Mouse (Mus musculus) retina, embryonic 14.5 days (tissue): Measurements from ENCODE around the gene Pik3r2.

Source experiments
- DNase-seq: peaks from one replicate; pipeline ENCODE4 v3.0.0-alpha.2; 2015; ENCODE audit warnings: low spot score

Gene Pik3r2

GRCm38 (mm10) chr8:70801156-70801555, 24.6 kb upstream of the Pik3r2 start:
- DNase-seq: no peak

DNA sequence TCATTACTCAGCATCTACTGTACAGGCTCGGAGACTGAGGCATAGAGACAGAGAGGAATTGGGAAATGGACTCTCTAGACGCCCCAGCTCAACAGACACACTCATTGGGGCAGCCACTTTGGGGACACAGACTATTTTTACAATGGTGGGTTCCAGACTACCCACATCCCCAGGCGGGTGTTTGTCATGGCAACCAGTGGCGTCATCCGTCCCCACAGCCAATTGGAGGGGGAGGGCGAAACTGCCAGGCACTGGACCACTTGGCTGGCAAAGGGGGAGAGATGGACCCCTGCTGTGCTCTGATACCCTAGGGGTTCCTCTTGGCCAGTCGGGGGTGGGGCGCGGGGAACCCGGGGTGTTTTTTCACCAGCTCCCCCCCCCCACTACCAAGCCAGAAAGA, 24.1 kb upstream of the Pik3r2 start:
- DNase-seq: no peak

DNA sequence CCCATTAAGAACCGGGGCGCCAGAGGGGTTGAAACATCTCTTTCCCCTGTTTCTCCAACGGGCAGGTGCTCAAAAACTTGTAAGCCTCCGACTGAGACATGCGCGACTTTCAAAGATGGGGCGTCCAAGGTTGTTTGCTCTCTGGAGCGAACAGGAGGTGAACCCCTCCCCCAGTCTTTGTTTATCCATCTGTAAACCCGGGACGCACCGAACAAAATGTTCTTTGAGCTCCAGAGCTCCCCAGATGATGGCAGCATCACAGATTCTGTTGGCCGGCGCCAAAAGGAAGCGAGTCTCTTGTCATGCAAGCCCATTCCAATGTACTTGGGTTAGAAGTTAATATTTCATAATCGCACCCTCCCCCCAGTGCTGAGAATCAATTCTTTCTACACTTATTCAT, 21.8 kb upstream of the Pik3r2 start:
- DNase-seq: no peak

GRCm38 (mm10) chr8:70797081-70798070, 20.9 kb upstream of the Pik3r2 start:
- peak; percentile 91 for DNase-seq

DNA sequence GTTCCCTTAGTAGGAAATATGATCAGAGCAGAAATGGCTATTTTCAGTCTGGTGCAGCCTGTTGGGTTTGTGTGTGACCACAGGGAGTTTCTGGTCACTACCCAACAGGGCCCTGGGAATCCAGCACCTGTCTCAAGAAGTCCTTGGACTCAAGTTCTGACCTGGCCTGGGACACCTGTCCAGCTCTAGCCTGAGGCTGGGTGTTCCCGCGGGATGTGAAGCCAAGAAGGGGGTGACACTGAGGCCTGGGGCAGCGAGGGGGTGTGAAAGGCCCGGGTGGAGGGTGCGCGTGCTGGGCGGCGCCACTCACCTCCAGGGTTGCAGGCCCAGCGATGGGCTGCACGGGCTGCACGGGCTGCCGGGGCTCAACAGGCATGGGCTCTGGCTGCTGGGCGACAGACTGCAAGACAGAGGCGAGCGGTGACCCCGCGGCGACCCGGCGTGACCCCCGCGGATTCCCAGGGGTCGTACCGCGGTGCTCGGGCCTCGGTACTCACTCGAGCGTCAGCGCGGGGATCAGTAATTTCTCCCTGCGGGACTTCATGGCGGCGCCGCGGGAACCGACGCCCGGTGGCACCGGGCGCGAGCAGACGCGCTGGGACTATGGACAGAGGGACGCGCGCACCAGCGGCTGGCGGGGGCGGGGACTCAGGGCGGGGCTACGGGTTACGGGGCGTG, 20.0 kb upstream of the Pik3r2 start:
- no peak for DNase-seq

GRCm38 (mm10) chr8:70795370-70795769, 18.9 kb upstream of the Pik3r2 start:
- DNase-seq: no peak

- no peak for DNase-seq
Observed at GRCm38 (mm10) chr8:70794215-70794614, 17.7 kb upstream of the Pik3r2 start.

DNA sequence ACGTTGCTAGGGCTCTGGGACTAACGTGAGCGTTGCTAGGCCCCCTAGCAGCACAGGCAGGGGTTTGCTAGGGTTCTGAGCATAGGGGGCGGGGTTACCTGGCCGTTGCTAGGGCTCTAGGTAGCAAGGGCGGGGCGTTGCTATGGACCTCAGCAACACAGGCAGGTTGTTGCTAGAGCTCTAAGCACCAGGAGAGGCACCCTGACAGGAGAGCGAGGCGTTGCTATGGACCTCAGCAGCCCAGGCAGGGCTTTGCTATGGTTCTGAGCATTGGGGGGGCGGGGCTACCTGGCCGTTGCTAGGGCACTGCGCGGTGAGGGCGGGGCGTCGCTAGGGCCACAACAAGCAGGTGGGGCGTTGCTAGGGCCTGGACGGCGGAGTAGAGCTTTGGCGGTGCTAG, 16.2 kb upstream of the Pik3r2 start:
- no peak for DNase-seq

DNA sequence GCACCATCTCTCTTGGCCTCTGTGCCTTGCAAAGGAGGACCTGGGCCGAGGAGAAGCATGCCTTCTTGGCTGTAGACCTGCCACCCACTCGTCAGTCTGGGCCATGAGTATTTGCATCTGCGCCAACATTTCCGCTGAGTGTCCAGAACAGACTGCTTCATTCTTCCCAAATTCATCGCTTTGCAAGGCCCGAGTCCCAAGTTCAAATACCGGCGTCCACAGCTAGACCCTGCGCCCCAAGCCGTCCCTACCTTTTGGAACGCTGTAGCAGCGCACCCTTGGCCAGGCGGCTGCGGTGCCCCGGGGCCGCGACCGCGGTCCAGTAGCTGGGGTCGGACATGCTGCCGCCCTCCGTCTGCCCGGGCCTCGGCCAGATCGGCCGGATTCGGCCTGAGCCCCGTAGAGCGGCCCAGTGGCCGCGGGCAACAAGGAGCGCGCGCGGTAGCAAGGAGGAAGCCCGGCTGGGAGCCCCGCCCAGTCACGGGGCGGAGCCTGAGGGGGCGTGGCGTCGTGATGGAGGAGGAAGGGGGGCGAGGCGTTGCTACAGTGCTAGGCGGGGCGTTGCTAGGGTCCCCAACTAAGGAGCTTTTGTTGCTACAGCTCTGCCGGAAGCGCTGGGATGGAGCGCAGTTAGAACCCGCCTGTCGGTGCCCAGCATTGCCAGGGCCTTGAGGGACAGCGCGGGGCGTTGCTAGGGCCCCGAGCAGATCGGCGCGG, 15.6 kb upstream of the Pik3r2 start:
- peak; percentile 99 for DNase-seq

GRCm38 (mm10) chr8:70791294-70791701, 14.8 kb upstream of the Pik3r2 start:
- no peak for DNase-seq

DNA sequence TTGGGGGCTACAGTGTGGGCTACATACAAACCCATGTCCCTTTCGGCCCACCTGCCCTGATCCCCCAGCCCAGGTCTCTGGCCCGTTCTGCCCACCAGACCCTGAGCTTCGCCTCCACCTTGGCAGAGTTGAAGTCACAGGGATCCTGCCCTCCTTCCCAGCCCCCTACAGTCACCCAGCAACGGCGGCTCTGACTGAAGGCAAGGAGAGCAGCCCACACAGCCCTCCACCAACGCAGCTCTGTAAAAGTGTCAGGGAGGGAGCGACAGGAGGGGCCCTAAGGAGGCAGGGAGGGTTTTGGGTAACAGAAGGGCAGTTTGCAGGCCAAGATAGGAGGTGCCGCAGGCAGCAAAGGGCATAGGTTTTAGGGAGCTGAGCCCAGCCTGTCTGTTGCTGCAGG, 14.3 kb upstream of the Pik3r2 start:
- DNase-seq: no peak

GRCm38 (mm10) chr8:70789046-70789445, 12.5 kb upstream of the Pik3r2 start:
- DNase-seq: no peak

GRCm38 (mm10) chr8:70787941-70788667, 11.6 kb upstream of the Pik3r2 start:
- peak; percentile 37 for DNase-seq

DNA sequence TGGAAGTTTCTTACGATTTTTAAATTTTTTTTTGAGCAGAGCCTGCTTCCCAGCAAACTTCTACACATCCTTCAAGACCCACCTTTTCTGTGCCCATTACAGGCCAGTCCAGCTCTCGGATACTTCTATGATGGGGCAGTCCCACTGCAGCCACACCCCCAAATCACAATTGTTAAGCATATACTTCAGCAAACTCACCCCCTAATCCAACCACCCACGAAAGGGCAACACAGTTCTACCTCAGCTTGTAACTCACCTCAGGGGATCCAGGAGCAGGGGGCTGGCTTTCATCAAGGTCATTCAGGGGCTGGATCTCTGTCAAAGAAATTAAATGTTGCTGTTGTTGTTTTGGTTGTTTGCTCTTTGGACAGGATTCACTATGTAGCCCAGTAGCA, 10.5 kb upstream of the Pik3r2 start:
- no peak for DNase-seq

DNA sequence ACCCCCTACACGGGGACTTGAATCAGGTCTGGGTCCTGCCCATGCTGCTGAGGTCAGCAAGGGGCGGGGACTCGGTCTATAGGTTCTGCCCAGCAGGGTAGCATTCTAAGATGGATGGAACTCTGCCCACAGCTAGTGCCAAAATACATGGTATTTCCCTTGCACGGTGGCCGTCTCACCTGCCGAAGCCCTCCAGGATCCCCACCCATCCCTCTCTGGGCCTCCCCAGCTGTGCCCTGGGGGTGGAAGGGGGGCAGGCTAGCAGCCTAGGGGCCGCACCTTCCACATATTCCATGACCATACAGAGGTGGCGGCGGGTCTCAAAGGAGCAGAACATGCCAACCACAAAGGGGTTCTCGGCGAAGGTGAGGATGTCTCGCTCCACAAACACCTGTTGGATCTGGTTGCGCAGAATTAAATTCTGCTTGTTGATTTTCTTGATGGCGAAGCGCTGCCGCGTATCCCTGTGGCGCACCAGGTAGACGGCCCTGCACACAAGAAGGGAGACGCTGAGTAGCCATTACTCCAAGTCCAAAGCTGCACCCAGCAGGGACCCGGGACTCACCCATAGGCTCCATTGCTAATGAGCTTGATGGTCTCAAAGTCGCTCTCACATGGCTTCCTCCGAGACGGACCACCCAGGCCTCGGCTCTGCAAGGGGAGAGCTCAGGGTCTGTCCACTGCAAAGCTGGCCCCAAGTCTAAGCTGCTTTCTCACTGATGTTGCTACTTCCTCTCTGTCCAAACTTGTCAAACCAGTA, 10.0 kb upstream of the Pik3r2 start:
- no peak for DNase-seq

GRCm38 (mm10) chr8:70780093-70780492, 3.6 kb upstream of the Pik3r2 start:
- no peak for DNase-seq

GRCm38 (mm10) chr8:70775851-70776495, 540 bp downstream of the Pik3r2 start:
- no peak for DNase-seq

DNA sequence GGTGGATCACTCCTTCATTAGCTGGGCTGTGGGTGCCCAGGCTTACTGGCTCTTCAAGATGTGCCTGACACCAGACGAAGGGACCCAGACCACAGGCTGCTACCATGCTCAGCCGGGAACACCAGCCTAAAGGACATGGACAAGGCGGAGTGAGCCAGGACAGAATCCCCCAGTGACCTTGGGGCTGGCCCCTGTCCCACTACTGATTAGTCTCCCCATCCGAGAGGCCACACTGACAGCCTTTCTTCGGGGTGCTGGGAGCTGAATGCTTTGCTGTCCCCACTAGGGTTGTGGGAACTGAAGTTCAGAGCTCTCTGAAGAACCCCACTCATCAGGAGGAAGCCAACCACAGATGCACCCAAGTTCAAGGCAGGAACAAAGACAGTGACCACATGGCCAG, 1.3 kb downstream of the Pik3r2 start:
- no peak for DNase-seq

- no peak for DNase-seq
Observed at GRCm38 (mm10) chr8:70774740-70775139, 1.8 kb downstream of the Pik3r2 start.

DNA sequence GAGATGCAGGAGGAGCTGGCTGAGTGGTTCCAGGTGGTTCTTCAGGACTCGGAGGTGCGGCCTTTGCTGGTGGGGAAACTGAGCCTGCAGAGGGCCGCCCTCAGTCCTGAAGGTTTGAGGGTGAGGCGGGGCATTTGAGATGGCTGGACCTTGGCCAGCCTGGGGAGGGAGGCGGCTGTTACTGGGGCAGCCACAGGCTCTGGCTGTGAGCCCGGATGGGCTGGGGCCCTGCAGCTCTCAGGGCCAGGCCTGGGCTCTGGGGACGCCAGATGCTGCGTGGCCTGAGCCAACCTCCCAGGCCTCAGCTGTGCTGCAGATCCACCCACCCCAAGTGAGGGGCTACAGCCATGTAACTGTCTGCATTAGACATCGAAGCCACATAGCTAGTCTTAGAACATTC, 2.7 kb downstream of the Pik3r2 start:
- no peak for DNase-seq

- no peak for DNase-seq
Observed at GRCm38 (mm10) chr8:70773410-70773809, 3.1 kb downstream of the Pik3r2 start.
